Mouse (Mus musculus) CD4-positive, CD25-positive, alpha-beta regulatory T cell, adult 4 months (primary cell): Measurements from ENCODE around the gene Scn2b. TPM values are rescaled to one million over a fixed set of nuclear protein-coding genes. Genes with fewer than 3 reads are reported as not detected.
A peak's percentile ranks its signal among the peaks of the same experiment; 100 is the strongest.

ENCODE experiments used
- ATAC-seq: one replicate; pipeline ENCODE4 v1.8.0; 2017
- polyA plus RNA-seq, 2 experiments: library from polyadenylated mRNA; unstranded; fragments of 100-300 nt; shearing (Covaris generic); gene quantifications; one replicate each; pipeline ENCODE4 v1.2.1; 2017

The Scn2b gene
- polyA plus RNA-seq, 2 experiments from 2014 or later = 0.30 to 0.39 TPM

DNA sequence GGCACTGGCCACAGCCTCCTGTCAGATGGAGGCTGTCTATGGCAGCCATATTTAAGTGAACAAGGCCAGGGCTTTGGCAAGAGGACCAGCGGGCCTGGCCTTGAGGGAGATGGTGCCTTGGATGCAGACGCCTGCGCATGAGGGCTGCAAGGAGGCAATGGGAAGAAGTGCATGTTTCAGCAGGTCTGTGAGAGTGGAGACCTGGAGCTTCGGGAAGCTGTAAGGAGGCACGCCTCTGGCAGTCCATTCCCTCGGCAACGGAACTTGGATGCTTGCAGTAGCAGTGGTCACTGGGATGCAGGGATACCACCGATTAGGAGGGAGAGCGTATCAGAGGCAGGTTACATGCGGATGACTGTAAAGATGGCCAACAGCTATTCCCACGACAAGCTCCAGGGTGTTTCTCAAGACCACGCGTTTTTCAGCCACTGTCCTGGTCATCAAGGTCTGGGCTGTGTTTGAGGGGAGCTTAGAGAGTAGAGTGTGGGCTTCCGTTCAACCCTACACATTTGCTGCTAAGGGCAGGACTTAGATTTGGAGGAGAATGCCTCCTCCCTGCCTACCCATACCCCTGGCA is 2.5 kb downstream of the Scn2b start:
- no peak for ATAC-seq

DNA sequence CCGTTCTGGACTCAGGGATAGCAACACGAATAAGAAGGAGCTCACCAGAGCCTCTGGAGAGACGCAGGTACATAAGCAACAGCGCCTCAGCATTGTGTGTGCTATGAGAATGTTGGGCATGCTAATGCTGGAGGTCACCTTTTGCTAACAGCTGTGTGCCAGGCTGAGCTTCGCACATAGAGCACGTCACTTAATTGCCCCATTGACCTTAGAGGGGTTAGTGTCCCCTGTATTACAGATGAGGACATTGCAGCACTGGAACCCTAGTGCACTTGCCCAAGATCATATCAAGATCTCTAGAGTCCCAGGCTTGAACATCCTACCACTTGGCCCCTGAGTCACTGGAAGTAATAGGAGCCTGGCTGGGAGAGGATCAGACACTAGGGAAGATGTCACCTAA is 3.0 kb downstream of the Scn2b start:
- no peak for ATAC-seq

DNA sequence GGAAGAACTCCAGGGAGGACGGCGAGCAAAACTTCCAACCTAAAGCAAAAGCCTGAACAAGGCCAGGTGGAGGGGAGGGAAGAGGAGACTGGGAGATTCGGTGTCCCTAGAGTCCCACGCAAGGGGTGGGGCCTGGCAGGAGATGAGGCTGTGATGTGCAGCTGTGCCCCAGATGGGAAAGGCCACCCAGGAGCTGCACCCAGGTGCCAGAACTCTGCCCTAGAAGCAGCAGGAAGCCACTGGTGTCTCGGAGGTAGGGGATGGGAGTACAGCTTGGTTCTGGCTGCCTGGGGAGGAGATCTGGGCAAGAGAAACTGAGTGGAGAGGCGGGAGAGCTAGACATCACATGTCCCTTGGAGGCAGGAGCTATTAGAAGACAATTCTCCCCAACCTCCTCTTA is 3.4 kb downstream of the Scn2b start:
- ATAC-seq = no peak

DNA sequence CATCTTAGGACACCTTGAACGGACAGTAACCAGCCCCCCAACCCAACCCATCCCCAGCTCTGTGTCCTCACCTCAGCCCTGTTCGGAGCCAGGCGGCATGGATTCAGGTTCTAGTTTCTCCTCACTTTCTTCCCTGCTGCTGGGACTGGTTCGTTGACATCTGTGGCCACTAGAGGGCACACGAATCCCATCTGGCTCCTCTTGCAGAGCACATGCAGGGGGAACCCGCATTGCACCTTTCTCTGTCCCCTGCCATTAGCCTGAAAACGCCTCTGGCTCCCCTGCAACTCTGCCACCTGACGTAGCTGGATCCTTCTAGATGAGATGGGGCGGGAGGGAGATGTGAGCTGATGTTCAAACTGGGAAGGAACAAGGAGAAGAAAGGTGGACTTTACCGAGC is 4.2 kb downstream of the Scn2b start:
- ATAC-seq = peak; percentile 79

DNA sequence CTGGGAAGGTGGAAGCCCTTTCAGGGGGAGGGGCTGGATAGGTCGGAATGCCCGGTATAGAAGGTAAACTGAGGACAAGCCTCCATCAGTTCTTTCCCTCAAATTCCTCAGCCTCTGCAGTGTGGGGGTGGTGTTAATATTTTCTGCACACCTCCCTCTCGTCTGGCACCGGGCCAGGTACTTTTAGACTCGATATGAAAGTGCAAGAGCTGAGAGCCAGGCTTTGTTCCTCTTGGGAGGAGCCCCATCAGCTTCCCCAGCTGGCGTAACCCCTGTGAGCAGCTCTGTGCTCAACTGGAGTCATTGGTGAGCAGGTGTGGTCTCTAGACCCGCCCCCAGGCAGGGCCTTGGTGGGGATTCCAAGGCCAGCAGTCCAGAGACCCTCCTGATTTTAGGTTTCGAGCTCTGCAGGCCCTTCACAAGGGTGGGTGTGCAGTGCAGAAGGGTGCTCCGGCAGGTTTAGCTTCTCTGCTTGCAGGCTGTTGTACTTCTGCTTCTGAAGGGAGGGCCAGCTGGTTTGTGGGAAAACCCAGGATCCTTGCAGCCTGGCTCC is 4.7 kb downstream of the Scn2b start:
- ATAC-seq = peak; percentile 84

DNA sequence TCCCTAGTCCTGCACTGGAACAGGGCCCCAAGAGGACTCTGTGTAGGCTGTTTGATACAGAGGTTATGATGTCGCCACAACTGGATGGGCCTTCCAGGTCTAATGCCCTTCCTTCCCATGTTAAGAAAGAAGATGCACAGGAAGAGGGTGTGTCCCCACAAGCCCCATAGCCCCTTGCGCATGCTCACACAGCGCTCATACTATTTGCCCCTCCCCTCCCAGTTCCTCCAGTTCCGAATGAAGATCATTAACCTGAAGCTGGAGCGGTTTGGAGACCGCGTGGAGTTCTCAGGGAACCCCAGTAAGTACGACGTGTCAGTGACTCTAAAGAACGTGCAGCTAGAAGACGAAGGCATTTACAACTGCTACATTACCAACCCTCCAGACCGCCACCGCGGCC is 7.6 kb downstream of the Scn2b start:
- no peak for ATAC-seq

DNA sequence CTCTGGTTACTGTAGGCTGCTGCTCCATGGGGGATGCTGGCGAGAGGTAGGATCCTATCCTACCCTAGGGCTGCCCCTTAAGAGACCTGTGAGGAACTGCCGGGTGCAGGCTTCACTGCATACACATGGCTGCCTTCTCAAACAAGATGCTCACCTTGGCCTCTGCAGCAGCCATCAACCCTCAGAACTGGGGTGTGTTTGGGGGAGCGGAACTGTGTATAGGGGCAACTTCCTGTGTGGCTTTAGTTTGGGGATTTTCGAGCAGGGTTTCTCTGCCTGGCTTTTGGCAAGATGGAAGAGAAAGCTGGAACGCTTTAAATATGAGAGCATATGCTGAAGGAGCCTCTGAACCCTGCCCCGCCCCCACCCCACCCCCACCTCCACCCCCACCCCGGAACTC is 9.4 kb downstream of the Scn2b start:
- peak; percentile 71 for ATAC-seq

DNA sequence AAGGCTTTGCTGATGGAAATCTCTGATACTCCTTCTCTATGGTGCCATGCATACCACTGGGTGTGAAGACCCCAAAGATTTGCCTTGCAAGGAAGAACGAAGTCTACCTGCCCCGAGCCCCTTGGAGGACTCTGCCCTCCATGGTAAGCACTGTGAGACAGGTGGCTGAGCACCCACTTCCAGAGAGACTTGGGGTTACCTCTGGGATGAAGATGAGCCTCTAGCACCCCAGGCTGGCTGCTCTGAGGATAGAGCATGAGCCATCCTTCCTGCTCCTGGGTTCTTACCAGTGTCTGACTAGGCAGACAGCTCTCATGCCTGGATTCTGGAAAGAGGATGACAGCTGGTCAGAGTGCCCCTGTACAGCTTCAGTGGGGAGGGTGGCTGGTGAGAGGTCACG is 12.5 kb downstream of the Scn2b start:
- ATAC-seq = no peak

DNA sequence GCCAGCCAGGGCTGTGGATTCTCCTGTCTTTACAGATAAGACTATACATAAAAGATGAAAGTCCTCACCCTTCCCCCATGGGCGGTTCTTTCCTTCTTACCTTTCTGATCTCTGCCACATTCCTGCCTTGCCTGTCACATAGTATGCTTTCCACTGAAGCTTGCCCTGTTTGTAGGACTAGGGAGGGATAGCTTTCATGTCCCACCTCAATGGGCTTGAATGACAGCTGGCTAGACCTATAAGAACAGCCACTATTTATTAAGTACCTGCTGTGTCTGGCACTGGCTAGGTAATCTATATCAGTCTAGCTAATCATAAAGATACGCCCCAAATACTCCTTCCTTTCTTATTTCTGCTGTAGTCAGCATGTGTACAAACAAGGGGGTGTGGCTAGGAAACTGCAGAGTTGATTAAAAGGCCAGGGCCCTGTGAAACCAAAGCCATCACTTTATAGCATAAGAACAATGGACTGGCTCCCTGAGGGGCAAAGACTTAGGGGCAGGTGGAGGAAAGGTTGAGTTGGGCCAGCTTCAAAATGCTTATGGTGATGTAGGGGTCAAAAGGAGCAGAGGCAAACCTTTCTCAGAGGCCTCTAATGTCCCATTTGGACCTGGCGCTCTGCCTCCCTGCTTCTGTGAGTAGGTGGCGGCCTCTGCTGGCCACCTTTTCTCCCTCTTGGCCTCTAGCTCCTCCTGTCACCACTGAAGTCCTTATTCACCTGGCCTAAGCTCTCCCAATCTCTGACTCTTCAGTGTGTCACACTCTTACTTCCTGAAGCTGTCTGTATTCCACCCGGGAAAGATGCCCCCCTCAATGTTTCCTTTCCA is 16.1 kb downstream of the Scn2b start:
- peak; percentile 75 for ATAC-seq

DNA sequence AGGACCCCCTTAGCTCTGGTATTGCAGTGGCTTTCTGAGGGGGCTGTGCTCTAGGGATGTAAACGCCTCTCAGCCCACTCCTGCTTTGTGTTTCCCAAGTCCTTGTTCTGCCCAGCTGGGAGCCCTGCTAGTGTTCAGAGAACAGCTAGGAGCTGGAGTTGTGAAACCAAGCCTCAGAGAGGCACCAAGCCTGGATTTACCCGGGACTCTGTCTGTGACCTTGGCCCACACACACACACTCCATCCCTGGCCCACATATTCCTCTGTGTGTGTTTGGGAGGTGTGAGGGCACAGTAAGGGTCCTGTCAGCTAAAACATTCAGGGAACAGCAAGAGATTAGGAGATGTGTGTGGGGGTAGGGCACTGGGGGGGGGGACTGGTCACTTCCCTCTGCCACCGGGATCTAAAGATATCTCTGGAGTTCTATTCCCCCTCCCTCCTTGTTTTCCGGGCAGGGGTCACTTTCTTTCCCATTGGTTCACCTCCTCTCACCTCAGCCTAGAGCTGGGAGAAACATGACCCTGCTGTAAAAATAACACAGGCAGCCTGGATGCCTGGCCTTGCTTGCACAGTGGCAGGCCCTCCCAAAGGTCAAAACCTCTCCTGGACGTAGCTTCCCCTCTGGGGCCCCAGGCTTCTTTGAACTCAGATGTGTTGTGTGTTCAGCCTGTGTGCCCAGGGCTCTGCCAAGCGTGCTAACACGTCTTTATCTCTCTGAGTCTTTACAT is 19.0 kb downstream of the Scn2b start:
- no peak for ATAC-seq

DNA sequence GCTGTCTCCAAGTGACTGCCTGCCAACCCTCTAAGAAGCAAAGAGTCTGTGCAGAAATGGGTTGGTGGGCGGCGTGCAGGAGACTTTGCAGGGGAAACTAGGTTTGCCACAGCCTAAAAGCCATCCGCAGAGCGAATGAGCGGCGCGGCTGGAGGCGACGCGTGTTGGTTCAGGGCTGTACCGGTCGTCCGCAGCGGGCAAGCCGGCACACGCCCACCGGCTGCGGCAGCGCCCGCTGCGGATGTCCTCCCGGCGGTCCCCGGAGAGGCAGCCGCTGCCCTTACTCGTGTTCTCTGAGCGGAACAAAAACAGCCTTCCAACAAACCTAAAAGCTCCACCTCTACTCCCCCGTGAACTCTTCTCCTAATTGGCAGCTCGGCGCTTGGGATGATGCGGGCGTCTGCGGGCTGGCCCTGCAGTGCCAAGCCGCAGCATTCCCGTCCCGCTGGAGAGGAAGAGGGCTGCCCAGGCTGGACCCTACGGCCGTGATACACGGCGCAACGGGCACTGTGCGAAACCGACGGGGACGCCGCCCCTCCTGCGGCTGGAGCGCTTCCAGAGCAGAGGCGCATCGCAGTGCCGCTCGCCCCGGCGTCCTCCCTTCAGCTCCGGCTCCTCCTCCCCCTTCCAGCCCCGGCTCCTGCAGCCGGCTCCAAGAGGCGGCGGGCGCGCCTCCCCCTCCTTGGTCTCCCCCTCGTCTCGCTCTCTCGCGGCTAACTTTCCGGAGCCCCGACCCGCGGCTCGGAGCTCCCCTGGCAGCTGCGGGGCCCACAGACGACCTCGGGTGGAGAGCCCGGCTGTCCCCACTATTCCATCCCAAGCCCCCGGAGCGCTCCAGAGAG is 20.8 kb downstream of the Scn2b start, which contains the start of gene Scn4b:
Gene Scn4b, plus strand, starts transcription at position 205 of the 842 bp plus-strand sequence.
- peak; percentile 50 for ATAC-seq

DNA sequence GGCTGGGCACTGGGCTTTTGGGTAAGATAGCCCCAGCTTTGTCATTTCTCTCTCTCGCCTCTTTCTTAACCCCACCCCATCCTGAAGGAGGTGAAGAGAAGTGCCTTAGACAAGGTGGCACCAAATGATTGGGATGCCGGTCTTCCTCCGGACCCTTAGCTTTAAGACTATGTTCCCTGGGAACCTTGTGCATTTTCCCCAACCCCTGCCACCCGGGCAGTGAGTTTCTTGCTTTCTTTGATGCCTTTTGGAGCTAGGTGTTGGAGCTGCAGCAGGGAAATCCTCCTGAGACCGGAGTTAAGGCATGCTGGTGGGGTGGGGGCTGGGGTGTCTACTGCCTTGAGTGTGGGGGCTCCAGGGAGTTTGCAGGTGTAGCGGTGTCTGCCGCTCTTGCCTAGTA is 21.5 kb downstream of the Scn2b start:
- ATAC-seq = no peak

DNA sequence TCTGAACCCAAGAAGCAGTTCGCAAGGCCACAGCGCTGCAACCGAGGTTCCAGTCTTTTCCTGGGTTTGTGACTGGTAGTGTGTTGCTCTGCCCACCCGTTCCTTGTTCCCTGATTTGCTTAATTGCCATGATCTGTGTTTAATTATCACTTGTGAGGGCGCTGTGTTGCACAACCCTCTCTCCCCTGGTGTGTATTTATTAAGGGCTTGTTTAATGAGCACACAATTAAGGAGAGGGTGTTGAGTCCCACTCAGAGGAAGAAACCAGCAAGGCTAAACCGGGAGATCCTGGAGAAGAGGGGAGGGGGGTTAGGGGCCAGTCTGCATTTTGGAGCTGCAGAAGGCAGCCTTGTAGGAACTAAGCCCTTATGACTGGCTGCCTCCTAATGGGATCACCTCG is 23.4 kb downstream of the Scn2b start:
- ATAC-seq = no peak

DNA sequence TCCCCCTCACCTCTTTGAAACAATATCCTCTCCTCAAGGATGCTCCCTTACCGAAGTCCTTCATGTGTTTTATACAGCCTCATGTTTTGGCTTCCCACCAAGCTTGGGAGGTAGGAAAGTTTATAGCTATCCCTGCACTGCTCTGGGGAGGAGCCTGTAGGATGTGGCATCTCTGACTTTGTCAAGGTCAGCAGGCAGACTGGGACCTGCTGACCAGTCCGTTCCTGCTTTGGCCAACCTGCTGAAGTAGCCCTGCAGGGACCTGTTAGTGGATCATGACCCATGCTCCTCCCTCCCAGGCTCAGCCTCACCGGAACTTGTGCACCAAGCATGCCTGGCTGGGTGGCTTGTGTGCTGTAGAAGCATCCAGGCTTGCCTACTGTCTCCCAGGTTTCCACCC is 25.1 kb downstream of the Scn2b start:
- no peak for ATAC-seq

DNA sequence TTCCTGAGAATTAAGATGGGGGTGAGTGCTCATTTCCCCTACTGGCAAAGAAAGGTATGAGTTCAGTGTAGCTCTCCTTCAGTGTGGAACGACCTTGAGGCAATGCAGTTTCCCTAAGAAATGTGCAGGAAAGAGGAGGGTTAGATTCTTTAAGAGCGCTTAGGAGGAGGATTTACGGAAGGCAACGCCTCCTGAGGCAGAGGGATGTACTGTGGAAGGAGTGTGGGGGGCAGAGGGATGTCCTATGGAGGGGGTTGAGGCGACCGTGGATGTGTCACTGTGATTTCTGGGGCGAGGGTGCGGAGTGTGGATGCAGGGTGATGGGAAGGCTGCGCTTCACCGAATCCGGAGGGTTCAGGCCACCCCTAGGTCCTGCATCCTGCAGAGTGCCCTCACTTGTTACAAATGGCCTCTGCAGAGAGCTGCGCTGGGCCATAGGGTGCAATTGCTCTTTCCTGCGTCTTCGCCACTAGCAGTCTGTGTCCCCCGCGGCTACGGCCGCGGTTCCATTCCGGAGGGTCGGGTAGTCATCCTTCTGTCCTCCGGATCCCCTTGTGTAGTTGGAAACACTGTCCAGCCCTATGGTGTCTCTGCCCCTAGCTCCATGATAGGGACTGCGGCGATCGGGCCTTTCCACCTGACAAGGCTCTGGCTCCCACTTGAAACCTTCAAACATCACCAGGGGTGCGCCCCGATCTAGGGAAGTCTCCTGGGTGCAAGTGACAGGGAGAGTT is 28.1 kb downstream of the Scn2b start:
- no peak for ATAC-seq

DNA sequence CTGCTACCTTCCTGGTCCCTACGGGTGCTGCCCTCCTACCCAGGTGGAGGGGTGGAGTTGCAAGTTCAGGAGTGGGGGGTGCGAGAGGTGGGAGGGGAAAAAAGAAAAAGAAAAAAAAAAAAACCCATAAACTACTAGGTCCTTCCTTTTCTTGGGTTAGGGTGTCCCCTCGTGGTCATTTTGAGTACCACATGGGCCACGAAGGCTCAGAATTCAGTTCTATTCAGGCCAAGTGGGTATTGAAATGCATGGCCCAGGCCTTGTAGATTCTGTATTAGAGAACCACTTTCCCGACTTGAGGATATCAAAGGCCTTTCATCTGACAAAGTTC is 28.6 kb downstream of the Scn2b start:
- peak; percentile 74 for ATAC-seq

DNA sequence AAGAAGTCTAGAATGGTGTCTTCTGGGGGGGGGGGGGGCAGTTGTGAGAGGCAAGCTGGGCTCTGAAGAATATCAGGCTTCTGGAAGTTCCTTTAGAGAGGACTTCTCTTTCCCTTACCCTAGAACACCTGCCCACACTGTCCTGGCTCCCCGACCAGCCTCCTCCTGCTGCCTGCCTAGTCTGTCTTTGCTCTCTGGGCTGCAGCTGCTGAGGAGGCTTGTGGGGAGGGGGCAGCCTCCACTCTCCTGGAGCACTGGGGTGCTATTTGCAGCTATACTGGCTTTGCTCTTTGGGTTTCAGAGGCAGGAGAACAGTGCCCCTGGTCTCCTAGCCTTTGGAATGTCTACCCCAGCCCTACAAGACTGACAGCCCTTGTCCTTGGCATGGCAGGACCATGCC is 33.4 kb downstream of the Scn2b start:
- no peak for ATAC-seq

DNA sequence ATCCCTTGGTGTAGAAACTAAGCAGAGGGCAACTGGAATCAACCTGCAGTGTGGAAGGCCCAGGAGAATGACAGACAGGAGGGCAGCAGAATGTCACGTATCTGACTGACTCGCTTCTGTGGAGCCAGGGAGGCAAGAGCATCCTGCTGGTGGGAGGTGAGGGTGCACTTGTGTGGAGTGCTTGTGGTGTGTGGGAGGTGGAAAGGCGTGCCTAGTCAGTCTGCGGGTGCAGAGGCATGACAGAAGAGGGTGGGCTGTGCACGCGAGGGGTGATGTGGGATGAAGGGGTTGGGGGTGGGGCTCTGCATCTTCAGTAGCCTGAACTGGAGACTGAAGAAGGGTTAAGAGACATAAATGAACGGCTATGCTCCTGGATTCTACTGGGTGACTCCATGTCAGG is 35.8 kb downstream of the Scn2b start:
- no peak for ATAC-seq

DNA sequence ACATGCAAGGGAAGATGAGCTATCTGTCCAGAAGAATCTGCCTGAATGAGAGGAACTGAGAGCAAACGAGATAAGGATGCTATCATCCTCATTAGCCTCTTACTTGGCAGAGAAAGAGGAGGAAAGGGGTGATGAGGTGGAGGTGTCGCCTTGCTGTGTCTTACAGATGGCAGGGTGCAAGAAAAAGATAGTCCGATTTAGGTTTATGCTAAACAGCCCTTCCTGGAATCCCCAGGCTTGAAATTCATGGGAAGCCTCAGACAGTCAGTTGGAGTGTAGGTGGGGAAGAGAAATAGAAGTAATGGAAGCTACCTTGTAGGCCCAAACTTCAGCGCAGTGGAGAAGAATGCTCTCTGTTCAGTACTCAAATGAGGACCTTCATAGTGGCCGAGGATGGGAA is 50.3 kb downstream of the Scn2b start:
- ATAC-seq = no peak

DNA sequence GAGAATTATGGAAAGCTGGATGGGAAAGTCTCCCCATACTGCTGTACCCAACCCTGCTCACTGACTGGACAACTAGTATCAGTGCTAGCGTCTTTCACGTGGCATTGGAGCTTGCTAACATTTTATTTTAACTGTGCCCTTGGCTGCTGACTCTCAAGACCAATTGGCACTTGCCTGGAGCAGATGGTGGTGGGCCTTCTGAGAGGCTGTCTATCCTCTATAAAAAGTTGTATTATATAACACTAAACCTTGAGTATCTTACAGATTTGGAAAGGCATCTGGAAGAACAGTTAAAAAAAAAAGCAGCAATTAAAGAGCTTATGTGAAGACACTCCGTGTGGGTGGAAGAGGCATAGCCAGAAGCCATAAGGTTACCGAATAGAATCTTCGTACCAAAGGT is 52.6 kb downstream of the Scn2b start:
- no peak for ATAC-seq

DNA sequence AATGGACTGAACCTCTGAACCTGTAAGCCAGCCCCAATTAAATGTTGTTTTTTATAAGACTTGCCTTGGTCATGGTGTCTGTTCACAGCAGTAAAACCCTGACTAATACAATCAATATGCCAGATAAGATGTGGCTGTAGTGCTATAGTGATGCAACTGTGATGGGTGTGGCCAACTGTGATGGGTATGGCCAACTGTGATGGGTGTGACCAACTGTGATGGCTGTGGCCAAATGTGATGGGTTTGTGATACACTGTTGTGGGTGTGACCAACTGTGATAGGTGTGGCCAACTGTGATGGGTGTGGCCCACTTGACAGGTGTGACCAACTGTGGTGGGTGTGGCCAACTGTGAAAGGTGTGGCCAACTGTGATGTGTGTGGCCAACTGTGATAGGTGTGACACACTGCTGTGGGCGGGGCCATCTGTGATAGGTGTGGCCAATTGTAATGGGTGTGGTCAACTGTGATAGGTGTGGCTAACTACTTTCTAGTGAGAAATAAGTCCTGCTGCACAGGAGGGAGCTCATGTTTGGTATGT is 53.6 kb downstream of the Scn2b start:
- no peak for ATAC-seq

DNA sequence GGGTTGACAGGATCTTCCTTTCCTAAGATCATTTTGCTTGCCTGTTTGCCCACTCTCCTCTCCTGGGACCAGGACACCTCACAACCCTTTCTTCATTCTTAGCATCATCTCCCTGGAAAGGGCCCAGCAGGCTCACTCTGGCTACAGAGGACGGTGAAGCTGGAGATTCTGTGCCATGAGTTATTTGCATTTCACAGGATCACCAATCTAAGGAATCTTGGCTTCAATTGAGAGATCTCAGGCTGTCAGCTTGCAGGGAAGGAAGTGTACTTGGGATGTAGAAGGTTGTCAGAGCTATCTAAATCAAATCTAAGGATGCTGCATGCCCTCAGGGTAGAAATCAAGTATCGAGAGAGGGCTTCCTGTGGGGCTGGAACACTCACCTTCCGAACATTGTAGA is 55.9 kb downstream of the Scn2b start:
- no peak for ATAC-seq
